Mouse (Mus musculus): Measurements from ENCODE around the gene Hmgb1.

- TF ChIP-seq POLR2A (IDR thresholded peaks at IDR 0.05; ENCODE audit: insufficient read length, low read depth) = no peak
- no peak for TF ChIP-seq MAX (IDR thresholded peaks at IDR 0.05; ENCODE audit: low read depth)
- TF ChIP-seq MYOG (IDR thresholded peaks at IDR 0.05; ENCODE audit: control insufficient read depth in 1 of 3, insufficient read depth in 1 of 3, insufficient read length in 2 of 3, low read depth in 2 of 3) = no peak
- no peak for TF ChIP-seq MYOD1 (IDR thresholded peaks at IDR 0.05; ENCODE audit: control insufficient read depth in 1 of 3, insufficient read length in 2 of 3, low read depth in 2 of 3)
- no peak for TF ChIP-seq USF1 (IDR thresholded peaks at IDR 0.05; ENCODE audit: low read depth)
- no peak for TF ChIP-seq POLR2AphosphoS2 (IDR thresholded peaks at IDR 0.05; ENCODE audit: insufficient read length, low read depth)
- TF ChIP-seq TCF12 (IDR thresholded peaks at IDR 0.05; ENCODE audit: insufficient read depth, poor library complexity, severe bottlenecking) = no peak
Measured at GRCm38 (mm10) chr5:149150882-149151281, 33.4 kb downstream of the Hmgb1 start.
